Mouse (Mus musculus) cerebellum, adult 2 months (tissue): ENCODE data around the gene Prex1.

Source experiments
- CTCF ChIP-seq: fragments of 200-500 bp; IDR thresholded peaks from 2 replicates; pipeline ENCODE4 v1.5.1; 2011; ENCODE audit warnings: low read depth, mild to moderate bottlenecking, control low read depth, low read length, moderate library complexity, borderline replicate concordance; ENCODE audit not compliant: insufficient read depth
- POLR2A ChIP-seq: fragments of 200-500 bp; IDR thresholded peaks from 2 replicates; pipeline ENCODE4 v1.6.1; 2011; ENCODE audit warnings: low read length, control low read depth, borderline replicate concordance; ENCODE audit not compliant: insufficient read depth

- TF ChIP-seq CTCF, result no peak
- no peak for TF ChIP-seq POLR2A
Observed at GRCm38 (mm10) chr2:166575419-166575818, 138.2 kb downstream of the Prex1 start.
